Mouse (Mus musculus) hindbrain, embryonic 16.5 days (tissue): Measurements from ENCODE around the gene Ciz1. TPM values are rescaled to one million over a fixed set of nuclear protein-coding genes. Genes with fewer than 3 reads are reported as not detected.

ENCODE experiments used
- ATAC-seq: fragments of 200-750 bp; cut with Nextera tagmentation; 2 replicates; pipeline ENCODE4 v1.8.0; 2017; ENCODE audit warnings: moderate TSS enrichment, moderate library complexity
- H3K27ac ChIP-seq: fragments of 300-500 bp; sonication (generic); 2 replicates; pipeline ENCODE4 v1.5.1; 2014; ENCODE audit warnings: low read depth, mild to moderate bottlenecking, control low read depth, low read length, moderate library complexity
- H3K27me3 ChIP-seq: fragments of 300-500 bp; sonication (generic); replicated peaks from 2 replicates; pipeline ENCODE4 v1.6.1; 2014; ENCODE audit warnings: low read length; ENCODE audit not compliant: control insufficient read depth, insufficient read depth
- H3K36me3 ChIP-seq: fragments of 300-500 bp; sonication (generic); 2 replicates; pipeline ENCODE4 v1.6.1; 2014; ENCODE audit warnings: mild to moderate bottlenecking, low read length, moderate library complexity, mixed read lengths; ENCODE audit not compliant: control insufficient read depth, insufficient read depth
- H3K4me1 ChIP-seq: fragments of 300-500 bp; sonication (generic); 2 replicates; pipeline ENCODE4 v1.6.1; 2014; ENCODE audit warnings: low read depth, low read length; ENCODE audit not compliant: control insufficient read depth, insufficient read depth
- H3K4me2 ChIP-seq: fragments of 300-500 bp; sonication (generic); 2 replicates; pipeline ENCODE4 v1.6.1; 2014; ENCODE audit warnings: mild to moderate bottlenecking, low read length, control low read depth, moderate library complexity
- H3K4me3 ChIP-seq: fragments of 300-500 bp; sonication (generic); 2 replicates; pipeline ENCODE4 v1.5.1; 2014; ENCODE audit warnings: mild to moderate bottlenecking, low read length, control low read depth, moderate library complexity
- H3K9ac ChIP-seq: fragments of 300-500 bp; sonication (generic); 2 replicates; pipeline ENCODE4 v1.6.1; 2014; ENCODE audit warnings: low read depth, mild to moderate bottlenecking, control low read depth, low read length, moderate library complexity
- H3K9me3 ChIP-seq: fragments of 300-500 bp; sonication (generic); 2 replicates; pipeline ENCODE4 v1.6.1; 2014; ENCODE audit warnings: mild to moderate bottlenecking, low read length, moderate library complexity; ENCODE audit not compliant: control insufficient read depth
- WGBS: fragments of 180-500 bp; shearing (Covaris S2); extraction: QIAGEN DNeasy Blood & Tissue Kit; methylation state at CpG from one replicate; pipeline ENCODE4 v1.1.7; 2014; 5-methylcytosine and 5-hydroxymethylcytosine counted together
- polyA plus RNA-seq: library from polyadenylated mRNA; unstranded; fragments of >200 nt; fragmentation: Nextera tagmentation; extraction: Ambion mirVana; gene quantifications from 2 replicates; pipeline ENCODE4 v1.2.1, GENCODE M21; 2015

Ciz1 gene
- polyA plus RNA-seq, 1 experiment from 2014 or later: 41.1 TPM

DNA sequence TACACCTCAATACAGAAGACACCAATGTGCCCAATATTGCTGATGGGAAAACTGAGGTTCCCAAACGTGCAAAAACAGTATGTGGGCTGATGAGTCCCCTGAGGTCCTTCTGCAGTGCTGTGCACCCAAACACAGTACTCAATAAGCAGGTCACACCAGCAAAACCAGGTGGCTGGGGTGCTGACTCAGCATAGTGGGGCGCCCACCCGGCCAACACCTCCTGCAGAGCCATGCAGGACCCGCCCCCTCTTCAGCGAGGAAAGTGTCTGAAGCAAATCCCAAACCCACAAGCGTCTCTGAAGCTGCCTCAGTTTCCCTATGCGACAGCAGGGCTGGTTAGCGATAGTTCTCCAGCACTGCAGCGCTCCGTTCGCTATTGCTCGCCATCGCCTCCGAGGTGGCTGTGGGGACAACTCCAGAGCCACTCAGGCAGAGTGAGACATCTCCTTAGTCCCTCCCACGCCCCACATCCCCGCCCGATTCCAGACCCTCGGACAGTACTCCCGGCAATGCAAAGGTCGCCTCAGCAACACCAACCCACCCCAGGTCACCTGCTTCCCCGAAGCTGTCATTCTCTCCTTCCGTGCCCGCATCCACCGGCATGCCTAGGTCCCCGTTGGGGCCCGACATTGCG, 29.1 kb downstream of the Ciz1 start:
- H3K27ac ChIP-seq: peak overlapping the region; percentile 75; the same call in 1 of the 2 replicates

DNA sequence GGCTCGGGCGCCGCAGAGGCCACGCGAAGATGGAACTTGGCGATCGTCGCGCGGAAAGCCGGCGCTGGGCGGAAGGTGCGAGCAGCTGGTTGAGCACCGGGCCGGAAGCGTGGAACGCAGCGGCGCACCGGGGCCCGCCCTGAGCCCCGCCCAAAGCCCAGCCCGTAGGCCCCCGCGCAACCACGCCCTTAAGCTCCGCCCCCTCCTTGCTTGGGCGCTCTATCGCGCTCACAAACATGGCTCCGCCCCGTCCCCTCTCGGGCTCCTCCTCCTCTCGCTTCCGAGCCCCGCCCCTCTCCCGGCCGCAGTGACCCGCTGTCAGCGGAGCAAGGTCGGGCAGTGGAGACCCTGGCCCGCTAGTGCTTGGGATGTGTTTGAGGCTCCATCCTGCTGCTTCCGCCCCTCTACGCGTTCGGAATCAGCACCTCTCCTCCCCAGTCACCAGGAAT, 29.7 kb downstream of the Ciz1 start, which contains the start of gene 1110008P14Rik:
TSS of gene 1110008P14Rik (minus strand) at position 164 of the 449 bp plus-strand sequence.
- H3K4me2 ChIP-seq: peak within 1 kb of the TSS; percentile 98
- peaks cover 11% of the 10 kb centered on the region for H3K4me1 ChIP-seq
- no peaks in the 10 kb centered on the region for H3K9me3 ChIP-seq
- peak within 1 kb of the TSS; percentile 75; the same call in 1 of the 2 replicates for H3K27ac ChIP-seq
- no peaks in the 10 kb centered on the region for H3K27me3 ChIP-seq
- peak within 1 kb of the TSS; percentile 80 for H3K9ac ChIP-seq
- H3K36me3 ChIP-seq: peaks cover 26% of the 10 kb centered on the region
- ATAC-seq: peak; percentile 93
- under 1% methylated on average over 38 of the region's 47 CpGs for WGBS
- peak within 1 kb of the TSS; percentile 75 for H3K4me3 ChIP-seq

More for the DNA sequence above, 29.1 kb downstream of the Ciz1 start:
- peak overlapping the region; percentile 75 for H3K4me3 ChIP-seq
- under 1% methylated on average over 26 of the region's 27 CpGs for WGBS
- peak; percentile 60 for ATAC-seq
- H3K27me3 ChIP-seq: no peaks in the 10 kb centered on the region
- peak overlapping the region; percentile 80 for H3K9ac ChIP-seq
- H3K4me1 ChIP-seq: peaks cover 11% of the 10 kb centered on the region
- peak overlapping the region; percentile 98 for H3K4me2 ChIP-seq
- peaks cover 31% of the 10 kb centered on the region for H3K36me3 ChIP-seq
- H3K9me3 ChIP-seq: no peaks in the 10 kb centered on the region

DNA sequence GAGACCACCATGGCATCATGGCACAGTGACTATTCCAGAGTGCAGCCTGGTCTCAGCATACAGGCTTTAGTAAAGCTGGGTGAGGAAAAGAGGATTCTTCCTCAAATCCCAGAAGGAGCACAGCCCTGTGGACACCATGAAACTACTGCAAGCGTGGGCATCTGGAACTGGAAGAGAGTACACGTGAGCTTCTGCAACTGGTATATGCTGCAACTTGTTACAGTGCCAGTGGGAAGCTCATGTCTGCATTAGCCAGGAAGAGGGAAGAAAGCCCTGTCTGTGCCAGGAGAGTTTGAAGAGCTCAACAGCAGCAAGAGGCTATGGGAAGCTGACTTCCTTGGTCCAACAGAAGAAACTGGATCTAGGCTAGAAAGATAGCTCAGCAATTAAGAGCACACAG, 30.6 kb downstream of the Ciz1 start:
- Histone ChIP-seq H3K9ac (no peak overlapping the region), H3K36me3 (peaks cover 17% of the 10 kb centered on the region), H3K4me2 (no peak overlapping the region), H3K4me1 (peaks cover 11% of the 10 kb centered on the region), H3K4me3 (no peak overlapping the region), H3K27me3 (no peaks in the 10 kb centered on the region), H3K27ac (no peak overlapping the region), H3K9me3 (no peaks in the 10 kb centered on the region)
- ATAC-seq: no peak
- WGBS: 82% methylated on average over 2 of the region's 2 CpGs

DNA sequence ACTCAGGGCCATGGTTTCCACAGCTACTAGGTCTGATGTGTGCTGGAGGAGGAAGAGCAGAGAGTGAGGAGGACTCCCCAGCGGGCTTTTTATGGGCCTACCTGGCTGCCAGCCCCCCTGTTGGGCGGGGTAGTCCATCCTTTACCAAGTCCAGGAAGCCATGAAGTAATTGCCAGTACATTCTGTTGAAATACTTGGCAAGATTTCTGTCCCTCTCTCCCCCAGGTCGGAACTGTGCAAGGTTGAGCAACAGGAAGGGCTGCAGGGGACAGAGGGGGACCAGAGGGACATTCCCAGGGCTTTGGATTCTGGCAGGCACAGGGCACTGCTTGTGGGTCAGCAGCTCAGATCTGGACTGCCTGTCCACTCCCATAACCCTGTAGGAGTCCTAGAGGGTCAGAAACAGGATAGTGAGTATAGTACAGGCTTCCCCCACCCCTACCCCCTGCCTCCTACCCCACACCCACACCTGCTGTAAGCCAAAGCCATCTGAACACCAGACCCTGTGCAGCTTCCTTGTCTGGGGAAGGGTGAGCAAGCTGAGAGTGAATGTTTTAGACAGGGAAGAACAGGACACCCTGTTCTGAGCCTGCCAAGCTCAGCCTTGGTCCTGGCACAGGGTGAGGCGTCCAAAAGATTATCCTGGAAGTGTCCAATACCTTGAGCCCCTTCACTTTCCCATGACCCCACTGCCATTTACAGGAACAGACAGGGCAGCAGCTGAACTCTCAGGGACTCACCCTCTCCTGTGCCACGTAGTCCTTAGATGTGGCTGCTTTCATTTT, 35.8 kb downstream of the Ciz1 start, which contains the start of gene Lcn2:
TSS of gene Lcn2 (minus strand) at position 547 of the 785 bp plus-strand sequence.
- Histone ChIP-seq H3K9ac (no peak within 1 kb of the TSS), H3K36me3 (no peaks in the 10 kb centered on the region), H3K4me3 (no peak within 1 kb of the TSS), H3K9me3 (no peaks in the 10 kb centered on the region), H3K27ac (no peak within 1 kb of the TSS), H3K27me3 (no peaks in the 10 kb centered on the region), H3K4me1 (no peaks in the 10 kb centered on the region), H3K4me2 (no peak within 1 kb of the TSS)
- no peak for ATAC-seq
- 69% methylated on average over 5 of the region's 5 CpGs for WGBS

DNA sequence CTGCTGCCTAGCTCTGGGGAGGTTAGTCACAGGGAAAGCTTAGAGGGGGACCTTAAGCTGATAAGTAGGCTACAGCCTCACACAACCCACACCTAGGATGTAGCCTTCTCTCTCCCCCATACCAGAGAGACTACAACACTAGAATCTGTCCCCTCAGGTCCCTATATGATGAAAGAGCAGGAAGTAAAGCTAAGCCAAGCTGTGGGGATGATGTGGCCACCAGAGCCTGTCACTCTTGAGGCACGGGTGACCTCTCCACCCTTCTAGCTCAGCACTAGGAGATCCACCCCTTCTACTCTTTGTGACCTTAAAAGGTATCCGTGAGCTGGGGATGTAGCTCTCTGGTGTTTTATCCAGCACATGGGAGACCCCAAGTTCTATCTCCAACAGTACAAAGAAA, 37.0 kb downstream of the Ciz1 start:
- no peaks in the 10 kb centered on the region for H3K27me3 ChIP-seq
- H3K4me3 ChIP-seq: no peak overlapping the region
- no peaks in the 10 kb centered on the region for H3K36me3 ChIP-seq
- H3K4me2 ChIP-seq: no peak overlapping the region
- ATAC-seq: no peak
- H3K4me1 ChIP-seq: no peaks in the 10 kb centered on the region
- H3K9me3 ChIP-seq: no peaks in the 10 kb centered on the region
- WGBS: 77% methylated on average over 2 of the region's 2 CpGs
- H3K9ac ChIP-seq: no peak overlapping the region
- H3K27ac ChIP-seq: no peak overlapping the region

DNA sequence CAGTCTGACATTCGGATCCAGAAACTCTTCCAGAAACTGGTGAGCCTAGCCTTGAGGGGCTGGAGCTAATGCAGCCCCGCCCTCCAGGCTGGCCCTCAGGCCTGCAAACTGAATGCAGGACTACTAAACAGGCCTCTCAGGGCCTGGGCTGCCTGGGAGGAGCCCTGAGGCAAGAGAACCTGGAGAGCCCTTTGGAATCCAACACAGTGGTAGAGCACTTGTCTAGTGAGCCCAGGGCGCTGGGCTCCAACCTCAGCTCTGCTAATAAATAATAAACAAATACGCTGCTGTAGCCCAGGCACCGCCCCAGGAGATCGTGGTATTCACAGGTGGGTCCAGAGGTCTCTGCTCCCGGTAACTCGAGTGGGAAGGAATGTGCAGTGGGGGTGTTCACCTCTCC, 38.7 kb downstream of the Ciz1 start:
- 74% methylated on average over 8 of the region's 8 CpGs for WGBS

DNA sequence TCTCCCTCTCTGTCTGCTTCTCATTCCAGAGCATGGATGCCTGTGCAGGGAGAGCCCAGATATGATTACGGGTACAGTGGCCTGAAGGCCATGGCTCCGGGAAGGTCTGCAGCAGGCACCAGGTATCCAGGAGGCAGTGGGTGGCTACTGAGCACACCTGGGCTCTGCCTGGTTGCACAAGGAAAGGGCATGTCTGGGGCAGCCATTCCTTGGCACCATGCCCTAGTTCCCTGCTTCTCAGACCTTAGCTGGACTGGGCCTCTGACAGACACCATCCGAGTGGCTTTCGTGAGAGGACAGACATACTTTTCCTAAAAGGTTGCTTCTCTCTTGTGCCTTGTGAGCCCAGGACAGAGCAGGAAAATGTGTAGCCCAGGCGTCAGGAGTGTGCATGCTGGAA, 39.9 kb downstream of the Ciz1 start:
- Histone ChIP-seq H3K36me3 (no peaks in the 10 kb centered on the region), H3K27me3 (no peaks in the 10 kb centered on the region), H3K4me2 (no peak overlapping the region), H3K9ac (no peak overlapping the region), H3K9me3 (no peaks in the 10 kb centered on the region), H3K4me1 (peaks cover 7% of the 10 kb centered on the region), H3K4me3 (no peak overlapping the region), H3K27ac (no peak overlapping the region)
- no peak for ATAC-seq
- WGBS: 81% methylated on average over 5 of the region's 5 CpGs

More for the DNA sequence above, 38.7 kb downstream of the Ciz1 start:
- H3K27ac ChIP-seq: no peak overlapping the region
- H3K9me3 ChIP-seq: no peaks in the 10 kb centered on the region
- H3K4me1 ChIP-seq: peaks cover 3% of the 10 kb centered on the region; the same call in 1 of the 2 replicates
- H3K4me2 ChIP-seq: no peak overlapping the region
- no peak for ATAC-seq
- no peaks in the 10 kb centered on the region for H3K36me3 ChIP-seq
- no peak overlapping the region for H3K9ac ChIP-seq
- no peaks in the 10 kb centered on the region for H3K27me3 ChIP-seq
- H3K4me3 ChIP-seq: no peak overlapping the region

DNA sequence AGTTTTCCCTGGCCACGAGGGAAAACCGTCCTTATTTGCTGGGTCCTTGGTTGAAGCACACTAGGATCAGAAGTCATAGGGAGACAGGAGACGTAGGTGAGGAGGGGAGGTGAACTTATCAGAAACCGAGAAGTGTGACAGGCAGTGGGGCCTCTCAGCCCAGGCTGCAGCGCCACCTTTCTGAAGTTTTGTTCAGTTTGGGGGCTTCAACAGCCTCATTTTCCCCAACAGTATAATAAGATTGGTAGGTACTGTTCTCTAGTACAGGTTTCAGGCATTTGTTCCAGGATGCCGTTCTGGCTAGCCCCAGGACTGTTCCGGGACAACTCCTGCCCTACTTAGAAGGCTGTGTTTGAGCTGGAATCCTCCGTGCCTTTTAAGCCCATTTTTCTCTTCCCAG, 42.8 kb downstream of the Ciz1 start:
- WGBS: 4% methylated on average over 8 of the region's 8 CpGs
- Histone ChIP-seq H3K36me3 (no peaks in the 10 kb centered on the region), H3K27ac (peak overlapping the region; percentile 91), H3K4me3 (peak overlapping the region; percentile 85), H3K9ac (peak overlapping the region; percentile 94), H3K4me1 (peaks cover 17% of the 10 kb centered on the region), H3K4me2 (peak overlapping the region; percentile 93), H3K9me3 (no peaks in the 10 kb centered on the region), H3K27me3 (no peaks in the 10 kb centered on the region)
- no peak for ATAC-seq

DNA sequence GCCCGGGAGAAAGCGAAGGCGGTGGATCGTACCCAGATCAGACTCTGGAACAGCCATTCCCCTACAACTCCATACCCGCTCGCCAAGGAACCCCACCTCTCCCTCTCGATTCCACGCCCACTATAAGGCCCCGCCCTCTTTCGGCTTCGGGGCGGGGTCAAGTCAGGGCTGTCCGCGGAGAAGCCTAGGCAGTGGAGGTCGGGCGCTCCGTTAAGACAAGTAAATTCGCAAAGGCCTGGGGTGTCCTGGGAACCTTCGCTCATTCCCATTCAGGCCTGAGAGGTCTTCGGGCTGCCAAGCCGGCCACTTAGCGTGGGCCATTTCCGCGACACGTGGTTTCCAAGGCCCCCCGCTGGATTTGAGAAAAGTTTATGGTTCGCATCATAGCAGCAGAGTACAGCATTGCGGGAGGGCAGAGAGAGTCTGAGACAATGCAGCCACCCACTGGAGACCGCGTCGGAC, 43.4 kb downstream of the Ciz1 start, which contains the start of gene Ptges2:
TSS of gene Ptges2 (plus strand) at position 413 of the 462 bp plus-strand sequence.
- Histone ChIP-seq H3K4me1 (peaks cover 17% of the 10 kb centered on the region), H3K36me3 (0 out of 2 replicates have a peak, but pooled peaks cover 3% of the 10 kb centered on the region), H3K4me2 (peak within 1 kb of the TSS; percentile 93), H3K9ac (peak within 1 kb of the TSS; percentile 94), H3K27me3 (no peaks in the 10 kb centered on the region), H3K27ac (peak within 1 kb of the TSS; percentile 91), H3K4me3 (peak within 1 kb of the TSS; percentile 85), H3K9me3 (no peaks in the 10 kb centered on the region)
- ATAC-seq: peak; percentile 94
- under 1% methylated on average over 31 of the region's 31 CpGs for WGBS
